Mouse (Mus musculus) lung, embryonic 15.5 days (tissue): ENCODE results near the gene Myo19. TPM values are rescaled to one million over a fixed set of nuclear protein-coding genes. Genes with fewer than 3 reads are reported as not detected.

Source experiments
- ATAC-seq: fragments of 200-750 bp; cut with Nextera tagmentation; 2 replicates; pipeline ENCODE4 v1.8.0; 2017; ENCODE audit warnings: moderate number of reproducible peaks, borderline replicate concordance; ENCODE audit not compliant: low FRiP score, low TSS enrichment; ENCODE audit errors: extremely low read depth
- H3K27ac ChIP-seq: fragments of 300-500 bp; sonication (generic); 2 replicates; pipeline ENCODE4 v1.5.1; 2015; ENCODE audit warnings: moderate library complexity, mild to moderate bottlenecking, inconsistent platforms
- H3K27me3 ChIP-seq: fragments of 300-500 bp; sonication (generic); 2 replicates; pipeline ENCODE4 v1.6.1; 2015; ENCODE audit warnings: inconsistent platforms
- H3K36me3 ChIP-seq: fragments of 300-500 bp; sonication (generic); 2 replicates; pipeline ENCODE4 v1.6.1; 2015; ENCODE audit warnings: inconsistent platforms
- H3K4me1 ChIP-seq: fragments of 300-500 bp; sonication (generic); 2 replicates; pipeline ENCODE4 v1.6.1; 2015; ENCODE audit warnings: inconsistent platforms
- H3K4me2 ChIP-seq: fragments of 300-500 bp; sonication (generic); 2 replicates; pipeline ENCODE4 v1.6.1; 2015; ENCODE audit warnings: inconsistent platforms, mild to moderate bottlenecking, moderate library complexity
- H3K4me3 ChIP-seq: fragments of 300-500 bp; sonication (generic); 2 replicates; pipeline ENCODE4 v1.5.1; 2015; ENCODE audit warnings: mild to moderate bottlenecking, inconsistent platforms
- H3K9ac ChIP-seq: fragments of 300-500 bp; sonication (generic); 2 replicates; pipeline ENCODE4 v1.6.1; 2015; ENCODE audit warnings: inconsistent platforms
- H3K9me3 ChIP-seq: fragments of 300-500 bp; sonication (generic); 2 replicates; pipeline ENCODE4 v1.6.1; 2016; ENCODE audit warnings: inconsistent platforms
- WGBS: fragments of 180-500 bp; shearing (Covaris S2); methylation state at CpG from one replicate; pipeline ENCODE4 v1.1.7; 2015; 5-methylcytosine and 5-hydroxymethylcytosine counted together
- microRNA-seq: library from miRNA; unstranded; fragments of <30 nt; microRNA quantifications from one replicate; pipeline ENCODE4, GENCODE M21; 2016
- polyA plus RNA-seq: library from polyadenylated mRNA; unstranded; fragments of >200 nt; fragmentation: Nextera tagmentation; extraction: Ambion mirVana; gene quantifications from 2 replicates; pipeline ENCODE4 v1.2.1, GENCODE M21; 2015

Gene Myo19
- polyA plus RNA-seq, 1 experiment from 2014 or later: 9.0 TPM

DNA sequence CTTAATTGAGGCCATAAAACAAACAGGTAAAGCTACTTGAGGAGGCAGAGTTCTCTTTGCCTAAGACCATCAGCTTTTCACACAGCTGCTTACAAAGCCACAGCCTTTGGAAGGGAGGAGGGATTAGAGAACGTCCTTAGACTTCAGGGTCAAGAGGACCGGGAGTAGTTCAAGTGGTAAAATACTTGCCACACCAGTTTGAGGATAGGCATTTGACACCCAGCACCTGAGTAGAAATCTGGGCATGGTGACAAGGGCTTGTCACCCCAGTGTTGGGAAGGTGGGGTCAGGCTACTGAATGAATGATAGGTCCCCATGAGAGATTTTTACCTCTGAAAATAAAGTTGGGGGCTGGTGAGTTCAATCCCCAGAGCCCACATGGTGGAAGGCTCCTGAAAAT, 72.7 kb downstream of the Myo19 start:
- ATAC-seq: peak; percentile 55; the same call in 1 of the 2 replicates
- no peak overlapping the region for H3K27ac ChIP-seq

DNA sequence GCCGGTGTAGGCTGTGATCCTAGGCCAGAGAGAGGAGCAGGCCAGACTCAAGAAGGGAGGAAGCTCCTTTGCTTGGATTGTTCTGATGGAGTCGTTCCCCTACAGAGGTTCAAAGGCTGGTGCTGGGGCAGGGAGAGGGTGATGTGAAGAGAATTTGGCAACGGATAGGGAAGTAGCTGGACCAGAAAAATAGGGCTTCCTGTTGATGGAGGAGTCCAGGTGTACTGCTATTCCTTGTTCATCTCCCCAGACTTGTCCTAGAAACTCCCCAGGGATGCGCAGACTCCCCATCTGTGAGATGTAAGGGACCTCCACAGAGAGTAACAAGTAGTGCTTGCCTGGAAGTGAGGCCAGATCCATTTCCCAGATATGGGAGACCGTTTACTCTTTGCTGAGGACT, 76.5 kb downstream of the Myo19 start:
- Histone ChIP-seq H3K4me2 (no peak overlapping the region), H3K9ac (no peak overlapping the region), H3K9me3 (no peaks in the 10 kb centered on the region), H3K4me1 (peaks cover 22% of the 10 kb centered on the region), H3K4me3 (no peak overlapping the region), H3K27me3 (peaks cover 42% of the 10 kb centered on the region), H3K27ac (no peak overlapping the region), H3K36me3 (no peaks in the 10 kb centered on the region)
- WGBS: 27% methylated on average over 5 of the region's 5 CpGs
- no peak for ATAC-seq

More for the DNA sequence above, 72.7 kb downstream of the Myo19 start:
- H3K4me1 ChIP-seq: peaks cover 2% of the 10 kb centered on the region
- 35% methylated on average over 2 of the region's 2 CpGs for WGBS
- no peaks in the 10 kb centered on the region for H3K36me3 ChIP-seq
- H3K4me3 ChIP-seq: no peak overlapping the region
- no peaks in the 10 kb centered on the region for H3K9me3 ChIP-seq
- no peak overlapping the region for H3K9ac ChIP-seq
- H3K4me2 ChIP-seq: no peak overlapping the region
- H3K27me3 ChIP-seq: peaks cover 20% of the 10 kb centered on the region

DNA sequence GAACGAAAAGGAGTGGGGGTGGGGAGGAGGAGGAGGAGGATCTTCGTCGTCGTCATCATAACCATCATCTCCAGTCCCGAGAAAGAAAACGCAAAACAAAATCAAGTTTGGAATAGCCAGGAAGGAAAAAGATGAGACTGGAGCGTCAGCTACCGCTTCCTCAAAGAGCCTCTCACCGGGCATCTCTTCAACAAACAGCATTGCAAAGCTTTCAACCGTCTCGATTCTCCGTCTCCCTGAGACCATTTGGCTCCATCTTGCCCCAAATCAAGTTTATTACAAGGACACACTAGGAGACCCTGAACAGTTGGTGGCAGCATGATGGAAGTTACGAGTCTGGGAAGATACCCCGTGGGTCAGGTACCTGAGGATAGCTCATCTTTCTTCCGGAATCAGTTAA, 77.2 kb downstream of the Myo19 start:
- WGBS: 6% methylated on average over 15 of the region's 15 CpGs
- no peak overlapping the region for H3K4me3 ChIP-seq
- H3K27ac ChIP-seq: no peak overlapping the region
- H3K4me1 ChIP-seq: peaks cover 22% of the 10 kb centered on the region
- no peaks in the 10 kb centered on the region for H3K9me3 ChIP-seq
- H3K27me3 ChIP-seq: peaks cover 42% of the 10 kb centered on the region
- H3K4me2 ChIP-seq: peak overlapping the region; percentile 47
- no peak for ATAC-seq
- no peaks in the 10 kb centered on the region for H3K36me3 ChIP-seq
- no peak overlapping the region for H3K9ac ChIP-seq

DNA sequence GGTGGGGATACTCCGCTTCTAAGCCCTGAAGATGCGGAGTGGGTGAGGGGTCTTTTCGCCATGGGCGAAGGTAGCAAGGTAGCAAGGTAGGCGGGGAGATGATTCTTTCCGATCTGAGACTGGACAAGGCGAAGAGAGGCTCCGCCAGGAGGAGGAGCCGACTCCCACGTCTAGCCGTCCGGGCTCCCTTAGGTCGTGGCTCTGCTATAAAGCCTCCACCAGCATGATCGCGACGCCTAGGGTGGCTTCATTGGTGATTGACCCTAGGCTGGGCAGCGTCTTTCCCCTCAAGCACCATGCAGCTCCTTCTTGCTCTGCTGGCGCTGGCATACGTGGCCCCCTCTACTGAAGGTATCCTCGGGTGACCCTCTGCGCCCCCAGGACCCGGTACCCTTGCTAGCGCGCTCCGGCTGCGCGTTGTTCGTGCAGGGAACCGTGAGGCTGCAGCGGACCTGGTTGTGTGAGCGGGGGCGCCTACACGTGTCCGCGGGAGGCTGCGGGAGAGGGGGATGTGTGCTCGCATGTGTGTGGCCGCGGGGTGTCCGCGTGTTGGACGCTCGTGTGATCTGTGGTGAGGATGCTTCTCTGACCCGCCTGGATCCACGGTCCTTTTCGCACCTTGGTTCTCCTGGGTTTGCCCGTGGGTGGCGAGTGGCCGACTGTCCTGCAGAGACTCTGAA, 77.8 kb downstream of the Myo19 start, which contains the start of gene Car4:
Gene Car4 (plus strand): TSS at position 196 of the 680 bp plus-strand sequence.
- Histone ChIP-seq H3K36me3 (no peaks in the 10 kb centered on the region), H3K27ac (no peak within 1 kb of the TSS), H3K4me2 (peak within 1 kb of the TSS; percentile 47), H3K4me3 (peak within 1 kb of the TSS; percentile 13), H3K9me3 (no peaks in the 10 kb centered on the region), H3K27me3 (peaks cover 42% of the 10 kb centered on the region), H3K4me1 (peaks cover 22% of the 10 kb centered on the region), H3K9ac (no peak within 1 kb of the TSS)
- WGBS: under 1% methylated on average over 49 of the region's 49 CpGs
- no peak for ATAC-seq

DNA sequence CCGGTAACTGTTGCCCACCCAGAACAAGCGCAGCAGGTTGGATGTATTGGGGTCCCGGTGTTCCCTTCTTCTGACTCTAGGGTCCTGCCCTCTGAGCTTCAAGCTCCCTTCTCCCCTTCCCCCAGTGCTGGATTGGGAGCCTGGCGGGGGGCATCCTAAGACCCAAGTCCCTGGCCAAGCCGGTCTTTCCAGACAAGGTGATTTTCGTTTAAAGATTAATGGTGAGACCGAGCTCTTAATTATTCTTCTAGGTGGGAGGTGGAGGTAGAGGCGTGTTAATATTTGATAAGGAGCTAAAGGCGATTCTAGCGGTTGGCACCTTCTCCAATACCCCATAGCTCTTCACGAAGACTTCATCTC, 78.3 kb downstream of the Myo19 start:
- no peak overlapping the region for H3K9ac ChIP-seq
- peaks cover 42% of the 10 kb centered on the region for H3K27me3 ChIP-seq
- H3K27ac ChIP-seq: no peak overlapping the region
- H3K4me1 ChIP-seq: peaks cover 22% of the 10 kb centered on the region
- 6% methylated on average over 11 of the region's 11 CpGs for WGBS
- no peaks in the 10 kb centered on the region for H3K9me3 ChIP-seq
- peak overlapping the region; percentile 13; the same call in 1 of the 2 replicates for H3K4me3 ChIP-seq
- peak overlapping the region; percentile 47 for H3K4me2 ChIP-seq
- ATAC-seq: no peak
- H3K36me3 ChIP-seq: no peaks in the 10 kb centered on the region

DNA sequence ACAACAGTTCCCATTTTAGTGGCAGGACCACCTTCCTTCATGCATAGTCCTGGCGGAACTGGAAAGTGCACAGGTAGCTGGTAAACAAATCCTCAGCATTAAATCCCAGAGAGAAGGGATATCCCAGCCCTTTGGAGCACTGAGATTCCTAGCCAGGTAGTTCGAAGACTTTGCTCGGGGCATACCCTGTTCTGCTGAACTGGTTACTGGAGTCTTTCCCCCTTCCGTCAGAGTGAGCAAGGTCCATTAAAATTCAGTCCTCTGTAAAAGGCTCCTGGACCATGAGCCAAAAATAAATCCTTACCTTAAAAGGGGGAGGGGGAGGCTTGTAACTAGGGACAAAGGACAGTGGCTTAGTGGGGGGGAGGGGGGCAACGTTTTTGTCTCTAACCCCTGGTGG, 79.2 kb downstream of the Myo19 start:
- no peaks in the 10 kb centered on the region for H3K9me3 ChIP-seq
- H3K4me2 ChIP-seq: no peak overlapping the region
- H3K4me3 ChIP-seq: no peak overlapping the region
- H3K27me3 ChIP-seq: peaks cover 42% of the 10 kb centered on the region
- ATAC-seq: no peak
- H3K9ac ChIP-seq: no peak overlapping the region
- no peaks in the 10 kb centered on the region for H3K36me3 ChIP-seq
- H3K4me1 ChIP-seq: peaks cover 22% of the 10 kb centered on the region
- WGBS: 44% methylated on average over 5 of the region's 5 CpGs
- no peak overlapping the region for H3K27ac ChIP-seq

DNA sequence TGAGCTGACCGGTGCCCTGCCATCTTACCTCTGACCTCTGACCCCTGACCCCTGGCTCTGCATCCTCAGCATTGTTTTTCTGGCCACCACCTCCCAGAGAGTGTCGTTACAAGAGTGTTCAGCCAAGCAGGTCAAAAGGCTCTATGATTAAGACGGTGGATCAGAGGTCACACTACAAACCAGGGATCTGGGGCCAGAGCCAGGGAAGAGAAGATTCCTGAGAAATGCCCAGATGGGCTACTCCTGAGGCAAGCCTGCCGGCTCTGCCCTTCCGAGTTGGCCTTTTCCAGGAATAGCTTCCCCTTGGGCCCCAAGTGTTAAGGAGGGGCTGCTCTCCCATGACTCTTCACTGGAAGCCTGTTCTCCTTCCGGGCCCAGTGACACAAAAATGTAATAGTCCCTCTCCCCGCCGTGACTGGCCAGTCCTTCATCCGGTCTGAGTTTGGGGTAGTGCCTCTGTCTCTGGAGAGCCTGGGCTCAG, 79.8 kb downstream of the Myo19 start:
- ATAC-seq: no peak
- no peak overlapping the region for H3K9ac ChIP-seq

DNA sequence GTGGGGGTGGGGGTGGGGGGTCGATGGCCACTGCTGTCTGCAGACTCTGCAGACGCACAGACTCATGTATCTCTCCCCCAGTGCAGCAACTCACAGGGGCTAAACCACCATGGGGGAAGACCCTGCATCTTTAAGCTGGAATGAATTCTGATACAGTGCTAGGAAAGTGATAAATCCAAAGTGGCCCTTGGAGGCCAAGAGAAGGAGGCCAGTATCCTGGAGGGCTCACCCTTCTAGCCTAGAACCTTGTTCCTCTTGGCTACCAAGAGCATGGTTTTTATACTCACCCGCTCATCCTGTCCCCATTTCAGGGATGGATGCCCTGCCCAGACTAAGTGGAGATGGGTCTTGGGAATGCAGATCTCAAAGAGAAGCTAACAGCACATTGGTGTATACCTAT, 80.3 kb downstream of the Myo19 start:
- 31% methylated on average over 3 of the region's 3 CpGs for WGBS
- ATAC-seq: no peak
- H3K4me2 ChIP-seq: no peak overlapping the region
- H3K9me3 ChIP-seq: no peaks in the 10 kb centered on the region
- no peak overlapping the region for H3K27ac ChIP-seq
- H3K36me3 ChIP-seq: no peaks in the 10 kb centered on the region
- H3K9ac ChIP-seq: no peak overlapping the region
- H3K4me3 ChIP-seq: no peak overlapping the region
- peaks cover 42% of the 10 kb centered on the region for H3K27me3 ChIP-seq
- peaks cover 22% of the 10 kb centered on the region for H3K4me1 ChIP-seq

More for the DNA sequence above, 79.8 kb downstream of the Myo19 start:
- peaks cover 22% of the 10 kb centered on the region for H3K4me1 ChIP-seq
- no peaks in the 10 kb centered on the region for H3K9me3 ChIP-seq
- WGBS: 5% methylated on average over 9 of the region's 9 CpGs
- no peak overlapping the region for H3K27ac ChIP-seq
- peaks cover 42% of the 10 kb centered on the region for H3K27me3 ChIP-seq
- no peak overlapping the region for H3K4me3 ChIP-seq
- H3K4me2 ChIP-seq: no peak overlapping the region
- H3K36me3 ChIP-seq: no peaks in the 10 kb centered on the region

DNA sequence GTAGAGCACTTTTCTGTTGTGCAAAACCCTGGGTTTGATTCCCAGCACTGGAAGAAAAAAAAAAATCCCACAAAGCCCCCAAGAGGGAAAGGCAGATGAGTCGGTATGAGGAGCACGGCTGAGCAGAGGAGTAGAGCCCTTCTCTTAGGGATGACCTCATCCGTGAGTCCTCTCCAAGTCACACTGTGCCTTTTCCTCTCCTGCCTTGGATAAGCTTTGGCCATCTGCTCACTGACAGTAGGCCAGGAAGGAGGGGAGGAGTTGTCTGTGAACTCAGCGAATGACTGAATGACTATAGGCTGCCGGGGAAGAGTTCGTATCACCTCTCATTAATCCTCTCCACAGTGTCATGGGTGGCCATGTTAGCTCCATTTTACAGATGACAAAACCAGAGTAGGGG, 80.8 kb downstream of the Myo19 start:
- ATAC-seq: no peak

More for the DNA sequence above, 80.8 kb downstream of the Myo19 start:
- Histone ChIP-seq H3K27ac (no peak overlapping the region), H3K27me3 (peaks cover 40% of the 10 kb centered on the region), H3K4me1 (peaks cover 22% of the 10 kb centered on the region), H3K9me3 (no peaks in the 10 kb centered on the region), H3K9ac (no peak overlapping the region), H3K4me3 (no peak overlapping the region), H3K4me2 (no peak overlapping the region), H3K36me3 (no peaks in the 10 kb centered on the region)
- WGBS: 66% methylated on average over 6 of the region's 6 CpGs

Small RNAs within 50 kb of the gene (microRNA-seq; reads per million reads assigned to microRNA genes)
- gene Gm23564: not detected

Other genes starting within 250 kb of the Myo19 start
- 10.7 and 12.8 TPM in 2 replicates for gene Mrm1, start 60.6 kb upstream of the Myo19 start, polyA plus RNA-seq
- gene Dhrs11, start 51.2 kb upstream of the Myo19 start, polyA plus RNA-seq: 14.2 and 14.7 TPM in 2 replicates
- gene Ggnbp2, start 9.3 kb upstream of the Myo19 start, polyA plus RNA-seq: 61.2 and 65.4 TPM in 2 replicates
- 2.8 and 3.6 TPM in 2 replicates for gene Pigw, start 137 bp downstream of the Myo19 start, polyA plus RNA-seq
- gene Znhit3, start 36.2 kb downstream of the Myo19 start, polyA plus RNA-seq: 61.0 and 62.6 TPM in 2 replicates
- 0.58 and 0.85 TPM in 2 replicates for gene Car4, start 77.6 kb downstream of the Myo19 start, polyA plus RNA-seq